Mouse (Mus musculus): Measurements from ENCODE around the gene Crk.
"Not testable (repeated sequence)": the region's sequence is repeated elsewhere in the genome, so short reads cannot be mapped to it uniquely, and the experiment has no call there.

The Crk gene

GRCm38 (mm10) chr11:75687343-75687993, 8.4 kb downstream of the Crk start:
- DNase-seq, result peak; percentile 39

- no peak for DNase-seq
Observed at GRCm38 (mm10) chr11:75688132-75688531, 9.1 kb downstream of the Crk start.

DNA sequence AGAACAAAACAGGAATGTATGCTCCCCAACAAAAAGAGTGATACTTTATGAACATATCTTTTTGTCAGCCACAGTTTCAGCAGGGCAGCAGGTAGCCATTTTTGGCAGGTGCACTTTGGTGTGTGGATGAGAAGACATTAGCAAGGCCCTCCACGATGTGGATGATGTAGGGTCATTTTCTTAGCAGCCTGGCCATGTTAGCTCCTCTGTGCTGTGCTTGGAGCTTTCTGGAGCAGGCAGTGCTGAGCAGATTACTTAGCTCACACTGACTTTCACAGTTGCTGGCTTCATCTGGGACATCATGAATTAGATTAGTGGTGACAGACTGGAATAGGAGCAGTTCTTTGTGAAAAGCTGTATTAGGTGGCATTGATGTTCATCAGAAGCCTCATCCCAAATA, 10.9 kb downstream of the Crk start:
- DNase-seq, result no peak

DNA sequence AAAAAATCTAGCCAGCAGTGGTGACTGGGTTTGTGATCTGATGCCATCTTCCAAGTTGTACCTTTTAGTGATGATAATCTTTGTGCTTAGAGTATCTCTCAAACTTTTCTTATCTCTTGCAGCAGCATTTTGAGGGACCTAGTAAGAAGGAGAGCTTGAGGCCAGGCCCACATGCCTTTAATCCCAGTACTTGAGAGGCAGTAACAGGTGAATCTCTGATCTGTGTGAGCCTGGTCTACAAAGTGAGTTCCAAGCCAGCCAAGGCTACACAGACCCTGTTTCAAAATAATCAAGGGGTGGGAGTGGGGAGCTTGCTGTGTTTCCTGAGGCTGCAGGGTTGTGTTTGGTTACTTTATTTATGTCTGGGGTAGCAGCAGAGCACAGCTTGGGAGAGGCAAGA, 12.0 kb downstream of the Crk start:
- no peak for DNase-seq

- DNase-seq, result no peak
Observed at GRCm38 (mm10) chr11:75693570-75693969, 14.5 kb downstream of the Crk start.

- DNase-seq, result not testable (repeated sequence)
Observed at GRCm38 (mm10) chr11:75697464-75697863, 18.4 kb downstream of the Crk start.

- no peak for DNase-seq
Observed at GRCm38 (mm10) chr11:75700557-75700956, 21.5 kb downstream of the Crk start.

DNA sequence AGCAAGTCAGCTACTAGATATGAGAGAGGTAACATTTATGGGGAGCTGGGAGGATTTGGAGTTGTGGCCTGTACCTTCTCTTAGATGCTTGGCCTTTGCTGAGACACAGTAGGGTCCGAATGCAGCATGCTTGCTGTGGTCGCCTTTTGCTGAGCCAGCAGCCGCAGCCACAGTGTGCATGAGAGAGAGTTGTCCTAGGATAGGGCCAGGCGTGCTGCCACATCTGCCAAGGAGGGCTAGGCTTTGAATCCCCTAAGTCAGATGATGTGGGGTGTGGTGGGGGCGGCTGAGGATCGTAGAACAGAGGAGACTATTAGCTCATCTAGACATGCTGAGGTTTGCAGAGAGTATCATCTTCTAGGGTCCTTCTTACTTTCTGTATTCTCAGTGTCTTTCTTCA, 23.7 kb downstream of the Crk start:
- no peak for DNase-seq

DNA sequence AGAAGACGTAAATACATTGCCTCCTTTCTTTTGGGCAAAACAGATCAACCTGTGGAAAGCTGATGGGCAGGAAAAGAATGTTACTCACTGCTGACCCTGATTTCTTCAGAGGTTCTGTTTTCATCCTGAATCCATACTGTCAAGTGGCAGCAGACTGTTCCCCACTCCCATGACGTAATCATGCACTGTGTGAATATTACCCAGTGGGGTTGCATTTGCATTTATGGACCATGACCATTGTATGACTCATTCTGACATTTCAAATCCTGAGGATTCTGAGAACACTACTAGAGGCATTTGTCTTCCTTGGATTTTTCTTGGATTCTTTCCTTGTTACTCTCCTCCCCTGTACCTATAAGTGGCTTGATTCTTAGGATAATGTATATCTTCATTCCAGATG, 24.7 kb downstream of the Crk start:
- no peak for DNase-seq

- peak; percentile 40 for DNase-seq
Observed at GRCm38 (mm10) chr11:75713949-75714348, 34.9 kb downstream of the Crk start.

- DNase-seq, result no peak
Observed at GRCm38 (mm10) chr11:75715556-75715955, 36.5 kb downstream of the Crk start.

DNA sequence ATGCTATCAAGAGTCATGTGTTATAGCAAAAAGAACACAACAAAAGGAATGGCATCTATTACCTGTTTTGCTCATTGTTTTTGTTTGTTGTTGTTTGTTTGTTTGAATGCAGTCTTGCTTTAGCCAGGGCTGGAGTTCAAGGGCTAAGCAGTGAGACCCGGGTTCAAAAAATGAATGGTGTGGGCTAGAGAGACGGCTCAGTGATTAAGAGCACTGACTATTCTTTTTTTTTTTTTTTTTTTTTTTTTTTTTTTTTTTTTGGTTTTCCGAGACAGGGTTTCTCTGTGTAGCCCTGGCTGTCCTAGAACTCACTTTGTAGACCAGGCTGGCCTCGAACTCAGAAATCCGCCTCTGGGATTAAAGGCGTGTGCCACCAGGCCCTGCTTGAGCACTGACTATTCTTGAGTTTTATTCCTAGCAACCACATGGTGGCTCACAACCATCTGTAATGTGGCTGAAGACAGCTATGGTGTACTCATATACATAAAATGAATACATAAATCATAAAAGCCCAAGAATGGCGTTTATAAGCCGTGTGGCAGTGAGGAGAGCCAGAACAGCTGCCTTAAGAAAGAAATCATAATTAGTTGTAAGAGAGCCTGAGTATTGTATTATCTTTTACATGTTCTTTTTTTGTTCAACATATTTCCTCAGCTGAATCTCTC, 37.7 kb downstream of the Crk start:
- DNase-seq, result no peak

- no peak for DNase-seq
Observed at GRCm38 (mm10) chr11:75722339-75722738, 43.3 kb downstream of the Crk start.

- no peak for DNase-seq
Observed at GRCm38 (mm10) chr11:75727168-75727567, 48.1 kb downstream of the Crk start.

- not testable (repeated sequence) for DNase-seq
Observed at GRCm38 (mm10) chr11:75727659-75728058, 48.6 kb downstream of the Crk start.

DNA sequence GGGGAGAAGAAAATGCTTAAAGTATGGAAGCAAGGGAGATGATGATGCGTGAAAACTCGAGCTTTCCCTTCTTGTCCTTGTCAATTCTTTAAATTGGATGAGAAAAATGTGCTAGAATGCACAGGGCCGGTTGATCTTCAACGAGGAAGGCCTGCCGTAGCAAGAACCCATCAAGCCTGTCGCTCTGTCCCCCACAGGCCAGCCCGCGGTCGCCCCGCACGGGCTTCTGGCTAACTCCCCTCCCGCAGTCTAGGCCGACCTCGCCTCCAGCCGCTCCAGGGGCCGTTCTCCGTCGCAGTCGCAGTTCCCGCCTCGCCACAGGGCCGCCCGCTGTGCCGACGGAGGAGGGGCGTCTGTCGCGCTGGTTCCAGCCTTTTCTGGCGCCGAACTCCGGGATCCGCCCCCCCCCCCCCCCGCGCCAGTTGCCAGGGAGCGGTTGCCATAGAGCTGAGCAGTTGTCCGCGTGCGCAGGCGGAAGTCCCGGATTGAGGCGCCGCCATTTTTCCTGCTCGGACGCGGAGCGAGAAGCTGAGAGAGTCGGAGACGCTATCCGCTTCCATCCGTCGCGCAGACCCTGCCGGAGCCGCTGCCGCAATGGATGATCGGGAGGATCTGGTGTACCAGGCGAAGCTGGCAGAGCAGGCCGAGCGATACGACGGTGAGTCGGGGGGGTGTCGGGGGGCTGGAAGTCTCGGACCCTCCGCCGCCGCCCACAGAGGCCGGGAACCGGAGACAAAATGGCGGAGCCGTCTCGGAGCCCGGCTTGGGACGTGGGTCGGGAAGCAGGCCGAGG, 53.6 kb downstream of the Crk start, which contains the start of gene Ywhae:
Gene Ywhae (plus strand): TSS at position 436 of the 793 bp plus-strand sequence.
- DNase-seq, result peak; percentile 94

DNA sequence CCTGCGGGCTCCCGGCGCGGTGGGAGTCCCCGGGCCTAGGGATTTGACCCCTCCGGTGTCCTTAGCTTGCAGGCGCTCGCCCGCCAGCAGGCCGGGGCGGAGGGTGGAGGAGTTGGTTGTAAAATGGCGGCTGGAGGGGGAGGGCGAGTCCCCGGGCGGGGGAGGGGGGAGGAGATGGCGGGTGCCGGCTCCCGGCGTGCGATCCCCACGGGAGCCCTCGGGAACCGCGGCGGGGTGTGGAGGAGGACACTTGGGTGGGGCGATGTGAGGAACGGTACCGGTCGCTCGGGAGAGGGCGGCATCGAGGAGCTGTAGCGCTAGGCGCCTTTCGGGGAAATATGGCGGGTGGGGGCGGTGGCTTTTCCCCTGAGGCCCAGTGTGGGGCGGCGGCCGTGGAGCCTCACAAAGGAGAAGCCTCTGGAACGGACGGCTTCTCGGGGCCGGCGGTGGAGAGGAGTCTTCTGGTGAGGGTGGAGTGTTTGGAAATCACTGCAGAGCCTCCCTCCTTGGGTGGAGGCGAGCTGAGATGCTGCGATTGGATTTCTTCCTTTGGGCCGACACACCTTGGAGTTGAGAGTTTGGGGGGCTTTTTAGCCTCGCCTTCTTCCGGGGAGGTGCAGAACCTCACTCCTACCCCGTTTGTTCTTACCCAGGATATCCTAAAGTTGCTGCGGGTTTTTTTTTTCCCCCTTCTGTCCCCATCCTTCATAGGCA, 54.3 kb downstream of the Crk start:
- DNase-seq, result peak; percentile 85

DNA sequence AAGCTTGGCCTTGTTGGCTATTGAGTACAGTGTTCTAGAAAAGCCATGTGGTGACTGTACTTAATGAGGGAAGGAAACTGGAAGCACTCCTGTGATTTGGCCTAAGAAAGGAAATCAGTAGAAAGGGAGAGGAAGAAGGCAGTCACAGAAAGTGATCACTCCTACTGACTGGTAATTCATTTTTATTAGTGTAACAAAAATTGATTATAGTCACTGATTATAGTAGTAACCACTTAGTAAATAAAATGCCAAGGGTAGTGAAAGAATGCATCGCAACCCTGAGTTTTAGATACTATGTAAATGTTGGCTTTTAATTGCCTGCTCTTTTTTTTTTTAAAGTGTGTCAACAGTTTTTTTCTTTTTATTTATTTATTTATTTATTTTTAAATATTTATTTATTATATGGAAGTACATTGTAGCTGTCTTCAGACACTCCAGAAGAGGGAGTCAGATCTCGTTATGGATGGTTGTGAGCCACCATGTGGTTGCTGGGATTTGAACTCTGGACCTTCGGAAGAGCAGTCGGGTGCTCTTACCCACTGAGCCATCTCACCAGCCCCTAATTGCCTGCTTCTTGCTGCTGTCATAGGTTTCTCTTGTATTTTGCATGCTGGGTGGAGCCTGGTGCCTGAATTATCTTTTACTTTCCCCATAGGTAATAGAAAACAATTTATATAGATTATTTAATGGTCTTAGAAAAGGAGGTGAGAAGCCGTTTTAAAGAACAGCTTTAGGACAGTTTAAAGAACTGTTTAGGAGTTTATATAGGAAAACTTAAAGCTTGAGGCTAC, 56.6 kb downstream of the Crk start:
- DNase-seq, result no peak

- DNase-seq, result no peak
Observed at GRCm38 (mm10) chr11:75736978-75737377, 57.9 kb downstream of the Crk start.

DNA sequence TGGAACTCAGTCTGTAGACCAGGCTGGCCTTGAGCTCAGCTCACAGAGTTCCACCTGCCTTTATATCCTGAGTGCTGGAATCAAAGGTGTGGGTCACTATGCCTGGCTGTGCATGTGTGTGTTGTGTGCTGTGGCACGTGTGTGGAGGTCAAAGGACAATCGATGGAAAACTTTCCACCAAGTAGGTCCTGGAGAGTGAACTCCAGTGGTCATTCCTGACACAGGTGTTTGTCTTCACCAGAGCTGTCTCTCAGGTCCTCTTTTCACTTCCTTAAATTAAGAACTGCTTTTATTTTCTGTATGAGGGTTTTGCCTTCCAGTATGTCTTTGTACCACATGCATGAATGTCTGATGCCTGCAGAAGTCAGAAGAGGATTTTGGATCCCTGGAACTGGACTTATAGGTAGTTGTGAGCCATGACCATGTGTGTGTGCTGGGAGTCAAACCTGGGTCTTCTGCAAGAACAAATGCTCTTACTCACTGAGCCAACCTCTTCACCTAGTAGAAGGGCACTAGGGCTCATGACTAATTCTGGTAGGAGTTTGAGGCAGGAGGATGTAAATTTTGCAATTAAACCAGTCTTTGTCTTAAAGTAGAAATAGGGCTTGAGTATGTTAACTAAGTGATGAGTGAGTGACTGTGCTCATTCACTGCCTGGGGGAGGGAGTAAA, 58.9 kb downstream of the Crk start:
- no peak for DNase-seq

GRCm38 (mm10) chr11:75738477-75738821, 59.4 kb downstream of the Crk start:
- no peak for DNase-seq

- DNase-seq, result no peak
Observed at GRCm38 (mm10) chr11:75740204-75740603, 61.1 kb downstream of the Crk start.
